In genomic region chr19:29946423-29946716, GRCm38 (mm10) we compare ENCODE assay signal across 31 mouse cellular contexts. TPM values are rescaled to one million over a fixed set of nuclear protein-coding genes. Genes with fewer than 3 reads are reported as not detected.
A peak's percentile ranks its signal among the peaks of the same experiment; 100 is the strongest.
DNase-seq lines count a peak whose midpoint lies in the region; ATAC-seq and TF ChIP-seq lines count a peak whose summit lies in the region.
"Had no signal": no experiment of that assay in that cellular context is flagged by ENCODE, and none has a peak within 500 bp of the region (broad histone marks: within the 10 kb centered on the region; RNA-seq: fewer than 3 reads in every experiment).

No protein-coding gene starts in this region.

- TF ChIP-seq CTCF in liver, adult 2 months (IDR thresholded peaks at IDR 0.05; ENCODE audit: low read depth, low read length) = no peak
- TF ChIP-seq CTCF in small intestine, adult 2 months (IDR thresholded peaks at IDR 0.05; ENCODE audit: extremely low read depth, insufficient read length, insufficient replicate concordance, low read depth, low read length) = no peak

- TF ChIP-seq POLR2A in liver, adult 2 months (IDR thresholded peaks at IDR 0.05; ENCODE audit: extremely low read depth, insufficient read depth, low read length) = no peak
- no peak for TF ChIP-seq POLR2A in small intestine, adult 2 months (IDR thresholded peaks at IDR 0.05; ENCODE audit: low read depth, low read length)

- no peaks in the 10 kb centered on the region for H3K27me3 ChIP-seq in liver, adult 2 months (ENCODE audit: control insufficient read depth, insufficient read depth, low read length)
- 0 out of 2 replicates have a peak, but pooled peaks cover 6% of the 10 kb centered on the region for H3K27me3 ChIP-seq in liver, embryonic 12.5 days (replicated peaks)
- no peaks in the 10 kb centered on the region for H3K27me3 ChIP-seq in midbrain, embryonic 14.5 days (ENCODE audit: control insufficient read depth, insufficient read depth, low read length)
- 0 out of 2 replicates have a peak, but pooled peaks cover 6% of the 10 kb centered on the region for H3K27me3 ChIP-seq in midbrain, embryonic 15.5 days (replicated peaks)
- H3K27me3 ChIP-seq in small intestine, adult 2 months (ENCODE audit: control insufficient read depth, insufficient read depth, low read length) = no peaks in the 10 kb centered on the region
- H3K27me3 ChIP-seq: embryonic facial prominence, embryonic 12.5 days; limb, embryonic 12.5 days had no signal

- H3K79me2 ChIP-seq in liver, adult 2 months (ENCODE audit: control insufficient read depth, insufficient read depth, low read length) = no peaks in the 10 kb centered on the region

- DNase-seq in kidney, adult 9 months = peak; percentile 70
- DNase-seq in kidney, adult 11 months = no peak
- peak; percentile 87 for DNase-seq in liver, adult 2 months (ENCODE audit: extremely low read depth, low read depth, low spot score)
- DNase-seq in midbrain, embryonic 14.5 days = peak; percentile 28
- DNase-seq: adrenal gland, adult 8-10 months; cerebellum, adult 18-20 months; cerebellum, postnatal 25 days; forebrain, postnatal 0 days; heart, postnatal 4 days; layer of hippocampus, postnatal 36 days; lung, postnatal 10 days; spleen, adult 18-20 months had no signal

- H3K27ac ChIP-seq in liver, adult 2 months (replicated peaks; ENCODE audit: insufficient read depth, low read depth, low read length) = peak overlapping the region; percentile 60
- H3K27ac ChIP-seq in liver, embryonic 12.5 days = no peak overlapping the region
- no peak overlapping the region for H3K27ac ChIP-seq in midbrain, embryonic 14.5 days (replicated peaks; ENCODE audit: low read depth, low read length)
- no peak overlapping the region for H3K27ac ChIP-seq in midbrain, embryonic 15.5 days
- H3K27ac ChIP-seq in small intestine, adult 2 months (ENCODE audit: insufficient read depth, low read depth, low read length) = peak overlapping the region; percentile 87
- H3K27ac ChIP-seq: embryonic facial prominence, embryonic 12.5 days; hindbrain, embryonic 14.5 days; limb, embryonic 12.5 days; liver, embryonic 15.5 days had no signal

- no peaks in the 10 kb centered on the region for H3K9me3 ChIP-seq in liver, embryonic 12.5 days (replicated peaks)
- no peaks in the 10 kb centered on the region for H3K9me3 ChIP-seq in midbrain, embryonic 14.5 days (ENCODE audit: control insufficient read depth, low read length)
- H3K9me3 ChIP-seq in midbrain, embryonic 15.5 days = no peaks in the 10 kb centered on the region
- H3K9me3 ChIP-seq: embryonic facial prominence, embryonic 12.5 days; G1E; limb, embryonic 12.5 days; liver, embryonic 15.5 days had no signal

- H3K4me3 ChIP-seq in liver, adult 2 months (ENCODE audit: insufficient read depth, low read depth, low read length) = no peak overlapping the region
- H3K4me3 ChIP-seq in liver, embryonic 12.5 days = no peak overlapping the region
- no peak overlapping the region for H3K4me3 ChIP-seq in midbrain, embryonic 14.5 days (replicated peaks; ENCODE audit: low read depth, low read length)
- no peak overlapping the region for H3K4me3 ChIP-seq in midbrain, embryonic 15.5 days
- H3K4me3 ChIP-seq in small intestine, adult 2 months (ENCODE audit: low read depth, low read length) = no peak overlapping the region
- H3K4me3 ChIP-seq: embryonic facial prominence, embryonic 12.5 days; limb, embryonic 12.5 days; liver, embryonic 15.5 days had no signal

- no peaks in the 10 kb centered on the region for H3K36me3 ChIP-seq in liver, adult 2 months (ENCODE audit: control insufficient read depth, insufficient read depth, low read length)
- H3K36me3 ChIP-seq in liver, embryonic 12.5 days = no peaks in the 10 kb centered on the region
- no peaks in the 10 kb centered on the region for H3K36me3 ChIP-seq in midbrain, embryonic 14.5 days (ENCODE audit: control insufficient read depth, insufficient read depth, low read length)
- no peaks in the 10 kb centered on the region for H3K36me3 ChIP-seq in midbrain, embryonic 15.5 days (replicated peaks)
- H3K36me3 ChIP-seq in small intestine, adult 2 months (ENCODE audit: control insufficient read depth, insufficient read depth, low read length) = no peaks in the 10 kb centered on the region; the same call in 1 of the 2 replicates
- H3K36me3 ChIP-seq: embryonic facial prominence, embryonic 12.5 days; G1E; limb, embryonic 12.5 days; liver, embryonic 15.5 days had no signal

- no peak for ATAC-seq in liver, embryonic 12.5 days
- ATAC-seq in midbrain, embryonic 14.5 days (ENCODE audit: low FRiP score, low TSS enrichment) = no peak
- ATAC-seq in midbrain, embryonic 15.5 days (replicated peaks) = no peak
- no peak for ATAC-seq in frontal cortex, adult (ENCODE audit: low TSS enrichment)
- ATAC-seq: activated CD4-positive, CD25-positive, alpha-beta regulatory T cell, adult 4 months; forebrain, postnatal 0 days; inflammation-experienced regulatory T-cells, adult 6 months had no signal

- H3K4me2 ChIP-seq in liver, embryonic 12.5 days = no peak overlapping the region
- no peak overlapping the region for H3K4me2 ChIP-seq in midbrain, embryonic 14.5 days (ENCODE audit: low read length)
- no peak overlapping the region for H3K4me2 ChIP-seq in midbrain, embryonic 15.5 days
- H3K4me2 ChIP-seq: embryonic facial prominence, embryonic 12.5 days; hindbrain, embryonic 14.5 days; limb, embryonic 12.5 days had no signal

- peaks cover 18% of the 10 kb centered on the region for H3K4me1 ChIP-seq in liver, adult 2 months (ENCODE audit: control insufficient read depth, insufficient read depth, low read length)
- peaks cover 8% of the 10 kb centered on the region; the same call in 1 of the 2 replicates for H3K4me1 ChIP-seq in liver, embryonic 12.5 days
- peaks cover 11% of the 10 kb centered on the region for H3K4me1 ChIP-seq in midbrain, embryonic 14.5 days (ENCODE audit: control insufficient read depth, insufficient read depth, low read length)
- H3K4me1 ChIP-seq in midbrain, embryonic 15.5 days = peaks cover 13% of the 10 kb centered on the region
- peaks cover 14% of the 10 kb centered on the region for H3K4me1 ChIP-seq in small intestine, adult 2 months (ENCODE audit: control insufficient read depth, insufficient read depth, insufficient read length, low read length)

- no peak overlapping the region for H3K9ac ChIP-seq in liver, adult 2 months (ENCODE audit: low read depth, low read length)
- H3K9ac ChIP-seq in liver, embryonic 12.5 days = no peak overlapping the region
- no peak overlapping the region for H3K9ac ChIP-seq in midbrain, embryonic 14.5 days (replicated peaks; ENCODE audit: low read length)
- H3K9ac ChIP-seq in midbrain, embryonic 15.5 days = no peak overlapping the region
- H3K9ac ChIP-seq: embryonic facial prominence, embryonic 12.5 days; forebrain, postnatal 0 days; hindbrain, embryonic 14.5 days; limb, embryonic 12.5 days; liver, embryonic 15.5 days had no signal

RNA-seq across cellular contexts. Expression of gene Il33, which starts 21.5 kb away (rescaled TPM):
- 1.5 and 1.6 TPM in 2 replicates for total RNA-seq in liver, adult 2 months (2014; rRNA removed)
- 0.80 and 1.4 TPM in 2 replicates for polyA plus RNA-seq in liver, adult 2 months (2012; rRNA removed)
- 0.64 and 0.73 TPM in 2 replicates for polyA plus RNA-seq in liver, embryonic 12.5 days (2016; fragmentation: Nextera tagmentation; extraction: Ambion mirVana)
- 0.25 and 0.43 TPM in 2 replicates for polyA plus RNA-seq in midbrain, embryonic 14.5 days (2014; fragmentation: Nextera tagmentation; extraction: Ambion mirVana)
- polyA plus RNA-seq in midbrain, embryonic 15.5 days (2015; fragmentation: Nextera tagmentation; extraction: Ambion mirVana) = 0.56 and 0.90 TPM in 2 replicates
- polyA plus RNA-seq in small intestine, adult 2 months (2012; rRNA removed) = 6.7 and 9.0 TPM in 2 replicates
- total RNA-seq: neutrophil, adult 5-6 weeks had no signal
- polyA plus RNA-seq: activated CD4-positive, CD25-positive, alpha-beta regulatory T cell, adult 4 months had no signal

RNA-seq across cellular contexts. Expression of gene Trpd52l3, which starts 57.2 kb away (rescaled TPM):
- not detected in 2 replicates for total RNA-seq in liver, adult 2 months (2014; rRNA removed)
- polyA plus RNA-seq in liver, adult 2 months (2012; rRNA removed) = not detected in 2 replicates
- not detected in 2 replicates for polyA plus RNA-seq in liver, embryonic 12.5 days (2016; fragmentation: Nextera tagmentation; extraction: Ambion mirVana)
- not detected in 2 replicates for polyA plus RNA-seq in midbrain, embryonic 14.5 days (2014; fragmentation: Nextera tagmentation; extraction: Ambion mirVana)
- polyA plus RNA-seq in midbrain, embryonic 15.5 days (2015; fragmentation: Nextera tagmentation; extraction: Ambion mirVana) = not detected in 2 replicates
- polyA plus RNA-seq in small intestine, adult 2 months (2012; rRNA removed) = not detected in 2 replicates
- total RNA-seq: adrenal gland, adult 8-10 months; forebrain, postnatal 0 days; gastrocnemius, postnatal 4 days; heart, postnatal 4 days; layer of hippocampus, adult 18-20 months; layer of hippocampus, postnatal 36 days; left cerebral cortex, postnatal 10 days; neutrophil, adult 5-6 weeks had no signal
- polyA plus RNA-seq: activated CD4-positive, CD25-positive, alpha-beta regulatory T cell, adult 4 months; embryonic facial prominence, embryonic 12.5 days; forebrain, embryonic 11.5 days; forebrain, postnatal 0 days; G1E; heart, embryonic 16.5 days; hindbrain, embryonic 14.5 days; inflammation-experienced regulatory T-cells, adult 6 months; limb, embryonic 12.5 days; liver, embryonic 15.5 days; thymus, postnatal 0 days; urinary bladder, adult 2 months had no signal

Comparison
In these comparisons a context has a peak if more than half of its experiments do, and no peak if none do; other contexts are left out.
1. H3K27ac ChIP-seq: peak in liver, adult 2 months (single experiment) and small intestine, adult 2 months (single experiment); none in liver, embryonic 12.5 days (single experiment), midbrain, embryonic 14.5 days (single experiment) and midbrain, embryonic 15.5 days (single experiment).